Mouse (Mus musculus) mouse embryonic stem cell (cell line): ENCODE measurements around the gene Ccdc169.

ENCODE experiments used
- in situ Hi-C, 2 experiments: fragments of 300-500 bp; cut with MboI; formaldehyde crosslinking; loops; 1 replicate in 1 of 2; 3 replicates in 1 of 2; pipeline ENCODE4 v1.14.3; 2019 to 2020; ENCODE audit warnings: low sequenced_read_pairs in 2 of 2, low pct_unique_long_range_greater_than_20kb in 1 of 2, mixed read lengths in 1 of 2; ENCODE audit not compliant: unreplicated experiment in 1 of 2

Gene Ccdc169

GRCm38 (mm10) chr3:55115071-55115470 is 22.1 kb upstream of the Ccdc169 start:
- in situ Hi-C loops: no loop called here

GRCm38 (mm10) chr3:55115989-55116388 is 21.1 kb upstream of the Ccdc169 start:
- in situ Hi-C loops: no loop called here

GRCm38 (mm10) chr3:55119275-55119898 is 17.8 kb upstream of the Ccdc169 start:
- in situ Hi-C loops: no loop called here

GRCm38 (mm10) chr3:55122336-55122870 is 14.7 kb upstream of the Ccdc169 start:
- in situ Hi-C loops: no loop called here

GRCm38 (mm10) chr3:55123064-55123463 is 14.1 kb upstream of the Ccdc169 start:
- in situ Hi-C loops: no loop called here

- in situ Hi-C loops: no loop called here
These were observed 7.9 kb upstream of the Ccdc169 start for GRCm38 (mm10) chr3:55129181-55129692.

- in situ Hi-C loops: no loop called here
These were observed 5.4 kb upstream of the Ccdc169 start for GRCm38 (mm10) chr3:55131576-55132233.

- in situ Hi-C loops: no loop called here
These were observed 2.7 kb downstream of the Ccdc169 start for GRCm38 (mm10) chr3:55139837-55140236.

GRCm38 (mm10) chr3:55141401-55141800 is 4.3 kb downstream of the Ccdc169 start:
- in situ Hi-C loops: no loop called here

- in situ Hi-C loops: no loop called here
These were observed 7.8 kb downstream of the Ccdc169 start for GRCm38 (mm10) chr3:55144916-55145315.

- in situ Hi-C loops: no loop called here
These were observed 9.3 kb downstream of the Ccdc169 start for GRCm38 (mm10) chr3:55146441-55146840.

- in situ Hi-C loops: no loop called here
These were observed 10.0 kb downstream of the Ccdc169 start for GRCm38 (mm10) chr3:55147156-55147555.

GRCm38 (mm10) chr3:55148091-55148490 is 11.0 kb downstream of the Ccdc169 start:
- in situ Hi-C loops: no loop called here

GRCm38 (mm10) chr3:55151656-55152433 is 14.7 kb downstream of the Ccdc169 start:
- in situ Hi-C loops: no loop called here

- in situ Hi-C loops: no loop called here
These were observed 15.7 kb downstream of the Ccdc169 start for GRCm38 (mm10) chr3:55152673-55153334.

- in situ Hi-C loops: no loop called here
These were observed 17.0 kb downstream of the Ccdc169 start for GRCm38 (mm10) chr3:55154163-55154562.

GRCm38 (mm10) chr3:55157413-55157812 is 20.3 kb downstream of the Ccdc169 start:
- in situ Hi-C loops: no loop called here

GRCm38 (mm10) chr3:55161144-55161543 is 24.0 kb downstream of the Ccdc169 start:
- in situ Hi-C loops: no loop called here

GRCm38 (mm10) chr3:55163510-55163909 is 26.4 kb downstream of the Ccdc169 start:
- in situ Hi-C loops: no loop called here
